Mouse (Mus musculus): ENCODE measurements at regions not wholly inside any gene's neighbourhood (a gene's known extent, or its start where the extent isn't known, plus 50 kb on each side); places are given as distances from the start of the nearest gene placed in this dataset.
A peak's percentile ranks its signal among the peaks of the same experiment; 100 is the strongest.
"Not testable (repeated sequence)": the region's sequence is repeated elsewhere in the genome, so short reads cannot be mapped to it uniquely, and the experiment has no call there.

DNA sequence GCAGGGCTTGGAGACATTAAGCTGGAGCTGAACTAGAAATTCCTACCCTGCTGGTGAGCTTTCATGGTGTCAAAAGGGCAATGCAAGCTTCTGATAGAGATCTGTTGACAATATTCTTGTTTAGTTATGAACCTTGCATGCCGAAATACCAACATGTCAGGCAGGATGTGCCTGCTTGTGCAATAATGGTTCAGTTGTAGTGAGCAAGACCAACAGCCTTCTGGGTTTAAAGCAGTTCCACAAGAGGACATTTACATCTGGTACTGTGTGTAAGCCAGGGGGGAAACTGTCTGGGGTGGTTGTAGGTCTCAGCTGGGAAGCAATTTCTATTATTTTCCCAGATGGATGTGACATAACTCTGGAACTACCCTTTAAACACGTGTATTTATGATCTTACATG is 987.6 kb upstream of the Gm38303 start:
- WGBS, result 73% methylated on average over 2 of the region's 2 CpGs
- Histone ChIP-seq H3K36me3 (no peaks in the 10 kb centered on the region), H3K9me3 (no peaks in the 10 kb centered on the region), H3K27me3 (no peaks in the 10 kb centered on the region), H3K9ac (replicated peaks) (no peak overlapping the region), H3K4me1 (no peaks in the 10 kb centered on the region), H3K4me2 (replicated peaks) (no peak overlapping the region), H3K27ac (replicated peaks) (no peak overlapping the region), H3K4me3 (no peak overlapping the region)
- ATAC-seq (replicated peaks), result no peak

DNA sequence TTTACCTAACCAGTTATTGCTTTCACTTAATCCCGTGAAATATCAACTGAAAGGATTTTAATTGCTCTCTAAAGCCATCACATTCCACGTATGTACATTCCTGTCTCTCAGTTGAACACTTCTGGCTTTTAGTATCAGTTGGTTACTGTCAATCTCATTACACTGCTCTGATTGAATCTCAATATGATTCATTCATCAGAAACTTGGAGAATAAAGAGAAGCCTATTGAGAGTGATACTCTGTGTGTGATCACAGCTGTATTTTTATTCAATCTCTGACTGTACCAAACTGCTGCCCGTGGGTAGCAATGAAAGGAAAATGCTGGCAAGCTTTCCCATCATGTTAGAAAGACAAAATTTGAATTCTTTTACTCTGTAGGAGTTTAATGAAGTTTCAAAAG is 957.5 kb upstream of the Gm38303 start:
- no peak for ATAC-seq (replicated peaks)

DNA sequence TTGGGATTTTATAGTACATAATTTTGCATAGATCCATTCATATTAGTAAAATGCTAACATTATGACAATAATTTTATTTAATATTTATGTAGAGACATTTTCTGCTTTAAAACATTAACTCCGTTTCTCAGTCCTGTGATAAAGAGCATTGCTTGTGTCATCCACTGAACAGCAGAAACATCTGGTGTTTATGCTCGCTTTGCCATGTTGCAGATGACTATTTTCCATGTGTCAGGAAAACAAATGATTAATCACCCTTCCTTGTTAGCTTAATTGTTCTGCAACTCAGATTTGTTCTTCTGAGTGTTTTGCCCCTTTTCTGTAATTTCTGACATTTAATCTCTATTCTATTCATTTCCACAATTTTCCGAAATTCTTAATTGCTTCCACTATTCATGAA is 925.6 kb upstream of the Gm38303 start:
- ATAC-seq (replicated peaks), result peak; percentile 75
- no peaks in the 10 kb centered on the region for H3K27me3 ChIP-seq
- H3K9me3 ChIP-seq, result no peaks in the 10 kb centered on the region
- no peaks in the 10 kb centered on the region for H3K4me1 ChIP-seq
- H3K4me2 ChIP-seq (replicated peaks), result no peak overlapping the region
- no peak overlapping the region for H3K4me3 ChIP-seq
- no peaks in the 10 kb centered on the region for H3K36me3 ChIP-seq
- 40% methylated on average over 3 of the region's 3 CpGs for WGBS
- no peak overlapping the region for H3K9ac ChIP-seq (replicated peaks)
- no peak overlapping the region for H3K27ac ChIP-seq (replicated peaks)

More for the DNA sequence above, 957.5 kb upstream of the Gm38303 start:
- Histone ChIP-seq H3K27ac (replicated peaks) (no peak overlapping the region), H3K4me2 (replicated peaks) (no peak overlapping the region), H3K4me3 (no peak overlapping the region), H3K9ac (replicated peaks) (no peak overlapping the region), H3K4me1 (no peaks in the 10 kb centered on the region), H3K9me3 (no peaks in the 10 kb centered on the region), H3K27me3 (no peaks in the 10 kb centered on the region), H3K36me3 (no peaks in the 10 kb centered on the region)
- 60% methylated on average over 3 of the region's 3 CpGs for WGBS

DNA sequence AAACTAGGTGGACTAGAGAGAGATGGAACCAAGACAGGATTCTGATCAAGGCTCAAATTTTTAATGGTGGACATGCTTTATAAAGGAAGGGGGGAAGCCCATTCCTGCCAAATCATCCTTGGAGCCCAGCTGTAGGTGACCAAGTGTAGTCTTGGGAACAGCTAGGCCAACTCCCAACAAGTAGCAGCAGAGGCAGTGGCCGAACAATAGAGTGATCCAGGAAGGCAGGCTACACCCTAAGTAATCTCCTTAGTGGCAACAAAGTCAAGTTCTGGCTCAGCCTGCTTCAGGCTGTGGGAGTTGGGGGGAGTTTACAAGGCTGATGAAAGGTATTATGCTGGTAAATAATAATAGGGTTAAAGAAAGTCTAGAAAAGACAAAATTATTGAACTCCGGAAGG is 878.5 kb upstream of the Gm38303 start:
- Histone ChIP-seq H3K36me3 (no peaks in the 10 kb centered on the region), H3K9me3 (no peaks in the 10 kb centered on the region), H3K27me3 (no peaks in the 10 kb centered on the region), H3K4me2 (replicated peaks) (no peak overlapping the region), H3K4me3 (no peak overlapping the region), H3K27ac (replicated peaks) (no peak overlapping the region), H3K9ac (replicated peaks) (no peak overlapping the region), H3K4me1 (peaks cover 3% of the 10 kb centered on the region; the same call in 1 of the 2 replicates)
- ATAC-seq (replicated peaks), result no peak
- 94% methylated on average over 2 of the region's 2 CpGs for WGBS

DNA sequence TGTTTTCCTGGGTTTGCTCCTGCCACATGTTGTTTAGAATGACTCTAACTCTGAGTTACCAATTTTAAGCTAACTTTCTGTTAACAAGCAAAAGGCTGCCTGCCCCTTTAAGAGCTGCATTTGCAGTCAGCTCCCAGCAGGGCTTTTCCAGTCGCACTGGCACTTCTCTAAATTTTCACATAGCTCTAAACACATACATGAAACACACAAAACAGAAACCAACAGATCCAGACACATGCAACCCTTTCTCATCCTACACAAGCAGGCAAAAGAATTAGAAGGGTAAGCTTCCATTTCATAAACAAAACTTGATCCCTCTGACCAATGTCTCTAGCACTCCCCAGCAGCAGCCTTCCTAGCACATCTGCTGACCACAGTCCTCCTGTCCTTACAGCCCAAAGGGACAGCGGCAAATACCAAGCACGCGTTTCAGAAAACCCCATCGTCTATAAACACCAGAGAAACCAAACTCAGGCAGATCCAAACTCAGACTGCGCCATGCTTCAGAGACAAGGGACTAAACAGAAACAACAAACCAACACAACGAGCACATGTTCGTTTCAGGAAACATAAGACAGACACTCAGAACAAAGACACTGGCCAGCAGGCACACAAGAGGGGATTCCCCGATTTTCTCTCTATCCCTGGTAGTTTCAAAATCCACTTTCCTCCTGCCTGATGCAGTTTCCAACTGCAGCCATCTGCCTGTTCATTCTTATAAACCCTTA is 877.6 kb upstream of the Gm38303 start:
- H3K9ac ChIP-seq (replicated peaks); H3K27me3 ChIP-seq; H3K4me3 ChIP-seq; H3K27ac ChIP-seq (replicated peaks); H3K36me3 ChIP-seq; ATAC-seq (replicated peaks); H3K9me3 ChIP-seq; H3K4me1 ChIP-seq: not testable (repeated sequence)
- peak overlapping the region; percentile 24; the same call in 1 of the 2 replicates for H3K4me2 ChIP-seq (replicated peaks)
- 24% methylated on average over 9 of the region's 9 CpGs for WGBS

DNA sequence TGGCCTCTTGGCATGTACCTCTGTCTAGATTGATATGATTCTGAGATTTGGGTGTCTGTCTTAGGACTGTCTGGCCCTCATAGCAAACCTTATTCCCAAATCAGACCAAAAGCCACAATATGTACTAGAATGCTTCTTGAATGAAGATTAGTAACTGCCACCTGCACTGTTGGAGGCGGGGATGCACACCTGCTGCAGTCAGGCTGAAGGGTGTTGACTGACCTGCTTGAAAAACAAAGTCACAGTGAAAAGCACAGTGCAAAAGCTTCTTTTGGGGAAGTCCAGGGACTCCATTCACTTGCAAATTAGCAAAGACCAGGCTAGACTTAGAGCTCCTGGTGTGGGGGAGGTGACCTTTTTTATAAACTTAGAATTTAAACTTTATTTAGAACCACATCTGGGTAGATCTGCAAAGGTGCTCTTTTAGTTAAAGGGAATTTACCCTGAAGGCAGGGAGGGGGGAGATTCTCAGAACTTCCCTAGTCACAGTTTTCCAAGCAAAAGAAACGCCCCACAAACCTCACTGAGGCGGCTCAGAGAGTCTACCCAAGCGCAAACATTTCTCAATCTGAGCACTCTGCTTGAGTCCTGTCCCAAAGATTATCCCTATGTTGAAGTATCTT is 876.9 kb upstream of the Gm38303 start:
- not testable (repeated sequence) for ATAC-seq (replicated peaks); H3K4me3 ChIP-seq; H3K27me3 ChIP-seq; H3K9me3 ChIP-seq; H3K4me1 ChIP-seq; H3K9ac ChIP-seq (replicated peaks); H3K36me3 ChIP-seq; H3K27ac ChIP-seq (replicated peaks); H3K4me2 ChIP-seq (replicated peaks)
- WGBS, result 25% methylated on average over 4 of the region's 4 CpGs

DNA sequence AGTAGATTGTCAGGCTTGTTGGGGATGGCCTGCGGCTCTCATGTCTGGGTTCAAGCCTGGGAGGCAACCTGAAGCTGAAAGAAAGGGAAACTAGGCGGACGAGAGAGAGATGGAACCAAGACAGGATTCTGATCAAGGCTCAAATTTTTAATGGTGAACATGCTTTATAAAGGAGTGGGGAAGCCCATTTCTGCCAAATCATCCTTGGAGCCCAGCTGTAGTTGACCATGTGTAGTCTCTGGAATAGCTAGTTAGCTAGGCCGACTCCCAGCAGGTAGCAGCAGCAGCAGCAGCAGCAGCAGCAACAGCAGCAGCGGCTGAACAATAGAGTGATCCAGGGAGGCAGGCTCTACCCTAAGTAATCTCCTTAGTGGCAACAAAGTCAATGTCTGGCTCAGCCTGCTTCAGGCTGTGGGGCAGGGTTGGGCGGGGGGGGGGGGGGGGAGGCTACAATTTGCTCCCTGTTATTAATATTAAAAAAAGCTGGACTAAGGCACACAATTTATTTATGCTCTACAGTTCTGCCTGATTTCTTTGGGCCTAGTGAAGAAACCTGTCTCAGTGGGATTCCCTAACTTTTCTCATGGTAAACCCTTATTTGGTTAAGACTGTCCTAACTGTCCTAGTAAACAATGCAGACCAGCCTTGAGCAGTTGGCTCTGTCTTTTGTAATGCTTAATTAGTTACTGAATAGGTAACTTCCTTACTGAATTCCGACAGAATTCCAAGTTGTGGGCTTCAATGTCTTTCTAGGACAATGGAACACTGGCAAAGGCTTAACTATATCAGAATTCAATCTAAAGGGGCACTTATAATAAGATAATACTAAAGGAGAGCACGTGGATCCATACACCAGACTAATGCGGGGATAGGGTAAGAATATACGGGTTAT is 875.7 kb upstream of the Gm38303 start:
- H3K4me2 ChIP-seq (replicated peaks); H3K9me3 ChIP-seq; H3K4me3 ChIP-seq; H3K4me1 ChIP-seq; H3K27me3 ChIP-seq; H3K27ac ChIP-seq (replicated peaks); H3K9ac ChIP-seq (replicated peaks); H3K36me3 ChIP-seq; ATAC-seq (replicated peaks): not testable (repeated sequence)
- 48% methylated on average over 9 of the region's 10 CpGs for WGBS

DNA sequence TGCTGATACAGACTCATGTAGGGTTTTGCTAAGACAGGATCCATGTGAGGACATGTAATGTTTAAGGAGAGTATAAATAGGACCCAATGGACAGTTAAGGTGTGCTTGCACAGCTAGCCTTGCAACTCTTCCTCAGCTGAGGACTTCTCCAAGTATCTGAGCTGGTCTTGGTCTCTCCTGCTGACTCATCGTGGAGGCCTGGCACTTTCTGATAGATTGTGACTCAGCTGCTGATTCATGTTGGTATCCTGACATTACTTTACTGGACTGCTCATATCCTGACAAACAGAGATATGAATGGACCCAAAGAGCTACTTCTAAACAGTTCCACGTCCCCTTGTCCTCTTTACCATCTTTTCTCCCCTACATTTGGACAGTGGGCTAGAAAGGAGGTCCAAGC is 838.5 kb upstream of the Gm38303 start:
- no peaks in the 10 kb centered on the region for H3K9me3 ChIP-seq
- H3K4me1 ChIP-seq, result no peaks in the 10 kb centered on the region
- no peak overlapping the region for H3K4me3 ChIP-seq
- no peak overlapping the region for H3K27ac ChIP-seq (replicated peaks)
- WGBS, result 78% methylated on average over 2 of the region's 2 CpGs
- H3K9ac ChIP-seq (replicated peaks), result no peak overlapping the region
- no peak overlapping the region for H3K4me2 ChIP-seq (replicated peaks)
- no peaks in the 10 kb centered on the region for H3K36me3 ChIP-seq
- ATAC-seq (replicated peaks), result no peak
- H3K27me3 ChIP-seq, result no peaks in the 10 kb centered on the region

DNA sequence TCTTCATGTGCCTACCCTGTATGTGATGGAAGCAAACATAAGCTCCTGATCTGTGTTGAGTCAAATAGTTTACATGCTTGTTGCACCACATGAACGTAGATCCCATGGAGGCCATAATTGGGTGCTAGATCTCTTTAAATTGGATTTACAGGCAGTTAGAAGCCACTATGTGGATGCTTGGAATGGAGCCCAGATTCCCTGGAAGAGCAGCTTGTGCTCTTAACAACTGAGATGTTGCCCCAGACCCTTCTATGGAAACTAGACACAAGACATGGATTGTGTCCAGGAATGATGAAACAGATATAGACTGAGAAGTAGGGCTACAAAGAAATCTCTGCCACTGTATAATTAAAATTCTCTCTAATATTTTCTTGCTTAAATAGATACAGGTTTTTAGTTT is 819.9 kb upstream of the Gm38303 start:
- peak; percentile 88 for ATAC-seq (replicated peaks)
- H3K9me3 ChIP-seq, result no peaks in the 10 kb centered on the region
- no peak overlapping the region for H3K4me2 ChIP-seq (replicated peaks)
- 35% methylated on average over 1 of the region's 1 CpGs for WGBS
- H3K9ac ChIP-seq (replicated peaks), result no peak overlapping the region
- peaks cover 3% of the 10 kb centered on the region; the same call in 1 of the 2 replicates for H3K4me1 ChIP-seq
- H3K36me3 ChIP-seq, result no peaks in the 10 kb centered on the region
- no peak overlapping the region for H3K4me3 ChIP-seq
- H3K27me3 ChIP-seq, result no peaks in the 10 kb centered on the region
- no peak overlapping the region for H3K27ac ChIP-seq (replicated peaks)
